Mouse (Mus musculus): Measurements from ENCODE around the gene Samd7. TPM values are rescaled to one million over a fixed set of nuclear protein-coding genes. Genes with fewer than 3 reads are reported as not detected.
"Not testable (repeated sequence)": the region's sequence is repeated elsewhere in the genome, so short reads cannot be mapped to it uniquely, and the experiment has no call there.

Gene Samd7
- total RNA-seq (2021): under 1 TPM in 1 of 2 experiments, not detected in 1; 0.12 TPM
- long read RNA-seq, experiment 1: 0 reads
- long read RNA-seq, experiment 2: 0 reads

DNA sequence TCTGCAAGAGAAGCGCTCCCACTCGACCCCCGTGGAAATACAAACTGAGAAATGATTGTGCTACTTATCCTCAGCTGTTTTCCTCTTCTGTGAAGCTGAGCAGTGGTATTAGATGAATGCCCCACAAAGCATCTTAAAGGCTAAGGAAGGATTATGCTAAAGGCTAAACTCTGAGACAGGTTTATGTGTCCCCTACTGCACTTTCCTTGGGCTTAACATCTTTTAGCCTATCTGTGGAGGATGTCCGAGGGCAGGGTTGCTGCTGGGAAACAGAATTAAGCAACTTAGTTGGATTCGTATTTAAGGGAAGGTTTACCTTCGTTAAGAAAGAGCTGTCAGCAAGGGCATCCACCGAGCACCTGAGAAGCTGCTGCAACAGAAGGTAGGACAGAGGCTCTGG is at the start of gene Samd7:
Samd7 (plus strand) TSS at position 288 of the 400 bp plus-strand sequence.
- DNase-seq: no peak

- DNase-seq: peak; percentile 78
Measured at GRCm38 (mm10) chr3:30696346-30696745, 49.7 kb upstream of the Samd7 start.

DNA sequence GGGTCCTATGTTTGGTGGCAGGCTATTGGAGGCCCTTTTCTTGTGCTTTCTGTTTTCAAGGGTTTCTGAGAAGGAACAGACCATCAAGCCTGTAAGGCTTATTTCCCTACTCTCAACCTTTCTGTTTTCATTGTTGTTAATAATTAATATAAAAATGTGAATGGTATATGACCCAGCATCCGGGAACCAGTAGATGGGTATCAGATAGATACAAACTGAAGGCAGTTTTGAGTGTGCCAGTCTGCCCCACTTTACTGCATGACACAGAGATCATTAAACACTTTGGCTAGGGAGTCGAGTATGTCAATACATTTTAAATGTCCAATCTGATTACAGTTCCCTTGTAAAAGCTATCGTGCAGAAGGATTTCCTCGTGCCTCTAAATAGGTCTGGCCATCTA is 48.2 kb upstream of the Samd7 start:
- no peak for DNase-seq

- DNase-seq: not testable (repeated sequence)
Measured at GRCm38 (mm10) chr3:30699711-30700505, 46.2 kb upstream of the Samd7 start, which contains the start of gene Lrrc31. Gene Lrrc31, minus strand, starts transcription at chr3:30699843.

DNA sequence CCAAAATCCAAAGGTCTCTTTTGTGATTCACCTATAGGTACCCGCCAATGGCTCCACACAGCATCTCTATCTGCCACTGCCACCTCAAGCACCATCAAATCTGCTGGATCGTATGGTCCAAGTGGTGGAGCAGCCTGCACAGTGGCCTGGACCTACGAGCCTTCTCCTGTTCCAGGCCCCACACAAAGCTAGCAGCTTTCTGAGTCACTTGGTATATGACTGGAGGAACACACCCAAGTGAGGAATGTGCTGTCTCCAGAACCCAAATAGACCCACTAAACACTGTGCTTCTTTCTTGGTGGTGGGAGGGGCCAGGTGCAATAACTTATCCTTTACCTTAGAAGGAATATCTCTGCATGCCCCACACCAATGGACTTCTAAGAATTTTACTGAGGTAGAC is 40.1 kb upstream of the Samd7 start:
- no peak for DNase-seq

DNA sequence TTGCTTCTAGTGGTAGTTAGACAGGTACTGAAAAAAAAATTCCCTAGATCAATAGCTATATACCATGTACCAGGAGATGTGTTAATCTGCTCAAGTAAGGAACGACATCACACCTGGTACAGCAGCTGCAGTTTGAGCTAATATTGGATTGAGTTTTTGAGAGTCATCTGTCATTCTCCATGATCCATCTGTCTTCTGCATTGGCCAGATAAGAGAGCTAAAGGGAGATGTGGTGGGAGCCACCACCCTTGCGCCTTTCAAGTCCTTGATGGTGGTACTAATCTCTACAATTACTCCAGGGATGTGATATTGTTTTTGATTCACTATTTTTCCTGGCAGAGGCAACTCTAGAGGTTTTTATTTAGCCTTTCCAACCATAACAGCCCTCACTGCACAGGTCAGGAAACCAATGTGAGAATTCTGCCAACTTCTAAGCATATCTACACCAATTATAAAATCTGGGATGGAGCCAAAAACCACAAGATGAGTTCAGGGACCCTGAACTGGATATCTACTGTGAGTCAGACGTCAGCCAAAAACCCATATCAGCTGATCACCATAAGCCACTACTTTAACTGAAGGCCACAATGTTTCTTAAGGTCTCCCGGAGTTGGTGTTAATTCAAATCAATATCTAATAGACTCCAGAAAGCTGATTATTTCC is 39.3 kb upstream of the Samd7 start:
- DNase-seq: no peak

DNA sequence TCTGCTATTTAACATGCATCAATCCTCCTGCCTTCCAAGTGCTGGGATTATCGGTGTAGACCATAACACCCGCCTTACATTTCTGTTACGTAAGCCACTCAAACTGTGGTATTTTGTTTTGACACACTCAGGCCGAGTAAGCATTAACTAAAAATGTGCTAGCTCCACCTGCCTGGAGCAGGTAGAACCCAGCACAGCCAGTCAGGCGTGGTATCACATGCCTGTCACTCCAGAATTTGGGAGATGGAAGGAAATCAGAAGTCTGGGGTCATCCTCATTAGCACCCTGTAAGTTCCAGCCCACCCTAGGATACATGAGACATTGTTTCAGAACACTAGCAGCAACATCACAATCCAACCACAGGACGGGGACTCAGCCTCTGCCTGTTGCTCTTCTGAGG is 35.9 kb upstream of the Samd7 start:
- DNase-seq: no peak

- no peak for DNase-seq
Measured at GRCm38 (mm10) chr3:30713334-30713733, 32.8 kb upstream of the Samd7 start.

- no peak for DNase-seq
Measured at GRCm38 (mm10) chr3:30718649-30719048, 27.4 kb upstream of the Samd7 start.

- no peak for DNase-seq
Measured at GRCm38 (mm10) chr3:30722036-30722435, 24.1 kb upstream of the Samd7 start.

- DNase-seq: no peak
Measured at GRCm38 (mm10) chr3:30722461-30722860, 23.6 kb upstream of the Samd7 start.

DNA sequence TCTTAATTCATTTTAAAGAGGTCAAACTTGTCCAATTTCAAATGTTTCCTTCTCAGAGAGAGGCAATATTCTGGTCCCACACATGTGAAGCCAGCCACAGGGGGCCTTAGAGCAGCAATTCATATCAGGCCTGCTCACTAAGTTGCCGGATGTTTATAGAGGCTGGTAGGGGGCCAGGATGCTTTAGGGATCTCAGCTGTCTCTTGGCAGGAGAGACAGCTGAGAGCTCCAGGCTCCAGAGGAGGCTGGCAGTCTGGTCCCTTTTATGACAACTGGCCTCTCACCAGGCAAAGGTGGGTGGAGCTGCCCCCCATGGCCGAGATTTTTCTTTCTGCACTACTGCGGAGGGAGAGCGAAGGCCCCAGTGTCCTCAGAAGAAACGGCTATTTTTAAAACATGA is 22.9 kb upstream of the Samd7 start:
- no peak for DNase-seq

DNA sequence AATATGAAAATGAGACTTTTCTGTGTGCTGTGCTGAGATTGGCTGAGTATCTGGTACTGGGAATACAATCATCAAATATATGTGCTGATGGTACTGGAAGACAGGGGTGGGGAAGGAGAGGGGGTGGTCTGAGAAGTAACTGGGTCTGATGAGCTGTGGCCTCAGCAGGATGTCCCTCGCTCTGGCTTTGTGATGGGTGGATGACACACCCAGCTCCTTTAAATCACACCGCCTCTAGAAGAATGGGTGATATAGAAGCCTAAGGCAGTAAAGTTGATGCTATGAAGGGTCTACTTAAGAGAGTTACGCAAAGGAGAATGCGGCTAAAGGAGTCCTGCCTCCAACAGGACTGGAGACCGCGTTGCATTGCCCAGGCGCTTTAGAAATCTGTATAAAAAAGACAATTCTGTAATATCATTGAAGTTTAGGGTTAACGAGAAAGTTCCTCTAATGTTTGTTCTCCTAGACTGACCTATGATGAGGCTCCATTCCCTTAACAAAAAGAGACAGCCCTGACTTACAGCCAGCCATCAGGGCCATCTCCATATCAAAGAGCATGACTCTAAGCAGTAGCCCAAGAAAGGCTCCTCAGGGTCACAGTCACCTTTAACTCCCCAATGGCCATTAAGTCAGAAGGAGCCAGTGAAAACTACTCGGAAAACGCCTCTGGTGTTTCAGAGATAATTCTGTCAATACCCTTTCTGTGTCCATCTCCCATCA is 21.8 kb upstream of the Samd7 start:
- no peak for DNase-seq

- DNase-seq: no peak
Measured at GRCm38 (mm10) chr3:30724848-30725465, 21.1 kb upstream of the Samd7 start.

- peak; percentile 19 for DNase-seq
Measured at GRCm38 (mm10) chr3:30725514-30725913, 20.6 kb upstream of the Samd7 start.

GRCm38 (mm10) chr3:30727209-30727608 is 18.9 kb upstream of the Samd7 start:
- DNase-seq: no peak

DNA sequence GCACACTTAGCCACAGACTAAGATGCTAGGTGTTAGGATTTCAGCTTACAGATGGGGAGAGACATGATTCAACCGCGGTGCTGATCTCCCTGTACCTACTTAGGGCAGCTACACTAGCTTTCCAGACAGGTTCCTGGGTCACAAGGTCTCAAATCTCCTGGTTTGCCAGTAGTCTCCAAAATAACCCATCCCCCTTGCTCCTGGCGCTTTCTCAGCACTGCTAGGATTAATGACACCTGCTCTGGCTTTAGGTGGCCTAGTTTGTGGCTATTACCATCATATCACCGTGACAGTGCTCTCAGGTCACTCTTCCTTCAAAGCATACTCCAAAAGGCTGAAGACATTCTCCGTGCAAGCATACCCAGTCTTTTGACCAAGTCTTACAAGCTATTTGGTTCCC is 17.0 kb upstream of the Samd7 start:
- DNase-seq: no peak

GRCm38 (mm10) chr3:30736809-30737208 is 9.3 kb upstream of the Samd7 start:
- DNase-seq: no peak

DNA sequence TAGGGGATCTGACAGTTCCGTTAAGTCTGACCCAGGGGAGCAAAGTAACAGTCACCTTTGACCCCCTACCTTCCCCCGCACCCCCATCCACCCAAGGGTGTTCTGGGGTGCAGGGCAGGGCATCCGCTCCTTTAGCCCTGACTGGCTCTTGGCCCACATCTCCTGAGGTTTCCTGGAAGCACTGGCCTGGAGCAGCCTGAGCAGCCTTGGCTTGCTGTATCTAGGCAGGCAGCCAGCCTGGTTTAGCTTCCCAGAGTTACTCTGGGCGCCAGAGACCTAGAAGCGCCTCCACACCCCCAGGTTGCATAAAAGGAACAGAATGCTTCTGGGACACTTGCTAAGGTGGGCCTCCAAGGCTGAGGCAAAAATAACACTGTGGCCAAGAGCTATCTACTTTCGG is 4.8 kb upstream of the Samd7 start:
- DNase-seq: peak; percentile 74

DNA sequence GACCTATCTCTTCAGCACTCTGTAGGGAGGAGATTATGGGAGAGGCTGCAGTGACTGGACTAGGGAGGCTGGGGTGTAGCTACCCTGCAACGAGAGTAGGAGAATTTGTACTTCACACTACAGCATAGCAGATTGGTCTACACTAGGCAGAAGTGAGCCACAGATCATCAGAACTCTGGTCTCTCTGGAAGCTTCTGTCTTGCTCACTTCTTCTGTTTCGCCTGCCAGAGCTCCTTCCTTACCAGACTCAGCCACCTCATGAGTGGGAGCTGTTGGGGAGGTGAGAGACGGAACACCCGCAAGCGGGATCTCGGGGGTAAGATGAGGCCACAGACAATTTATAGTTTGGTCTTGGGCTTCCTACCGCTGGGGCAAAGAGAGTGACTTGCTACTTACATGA is 3.2 kb upstream of the Samd7 start:
- no peak for DNase-seq

GRCm38 (mm10) chr3:30748316-30748715 is 2.2 kb downstream of the Samd7 start:
- no peak for DNase-seq

DNA sequence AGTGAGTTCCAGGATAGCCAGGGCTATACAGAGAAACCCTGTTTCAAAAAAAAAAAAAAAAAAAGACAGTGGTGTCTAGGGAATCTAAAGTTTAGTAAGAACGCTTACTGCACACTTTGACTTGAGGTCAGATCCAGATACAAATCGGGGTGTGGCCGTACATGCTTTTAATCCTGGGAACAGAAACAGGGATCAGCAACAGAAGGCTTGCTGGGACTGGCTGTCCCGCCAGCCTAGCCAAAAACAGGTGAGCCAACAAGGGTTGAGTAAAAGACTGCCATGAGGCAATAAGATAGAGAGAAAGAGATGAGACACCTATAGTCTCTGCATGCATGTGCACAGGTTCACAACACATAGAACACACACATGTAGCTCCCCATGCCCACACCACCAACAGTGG is 8.6 kb downstream of the Samd7 start:
- no peak for DNase-seq

GRCm38 (mm10) chr3:30764877-30765276 is 18.8 kb downstream of the Samd7 start:
- DNase-seq: no peak
